Mouse (Mus musculus): ENCODE results near the gene Spata1.
A peak's percentile ranks its signal among the peaks of the same experiment; 100 is the strongest.
"Not testable (repeated sequence)": the region's sequence is repeated elsewhere in the genome, so short reads cannot be mapped to it uniquely, and the experiment has no call there.

The Spata1 gene

DNA sequence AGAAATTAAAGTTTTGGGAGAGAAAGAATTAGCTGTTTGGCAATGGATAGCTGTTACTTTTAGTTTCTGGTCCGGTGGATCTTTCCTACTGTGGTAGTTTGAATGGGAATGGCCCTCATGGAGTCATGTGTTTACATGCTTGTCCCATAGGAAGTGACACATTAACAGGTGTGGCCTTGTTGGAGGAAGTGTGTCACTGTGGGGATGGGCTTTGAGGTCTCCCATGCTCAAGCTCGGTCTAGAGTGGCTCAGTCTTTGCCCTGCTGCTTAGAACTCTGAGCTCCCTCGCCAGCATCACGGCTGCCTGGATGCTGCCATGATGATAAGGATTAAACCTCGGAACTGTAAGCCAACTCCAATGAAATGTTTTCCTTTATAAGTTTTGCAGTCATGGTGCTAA, 48.2 kb downstream of the Spata1 start:
- ATAC-seq (ENCODE audit: low TSS enrichment), result no peak

DNA sequence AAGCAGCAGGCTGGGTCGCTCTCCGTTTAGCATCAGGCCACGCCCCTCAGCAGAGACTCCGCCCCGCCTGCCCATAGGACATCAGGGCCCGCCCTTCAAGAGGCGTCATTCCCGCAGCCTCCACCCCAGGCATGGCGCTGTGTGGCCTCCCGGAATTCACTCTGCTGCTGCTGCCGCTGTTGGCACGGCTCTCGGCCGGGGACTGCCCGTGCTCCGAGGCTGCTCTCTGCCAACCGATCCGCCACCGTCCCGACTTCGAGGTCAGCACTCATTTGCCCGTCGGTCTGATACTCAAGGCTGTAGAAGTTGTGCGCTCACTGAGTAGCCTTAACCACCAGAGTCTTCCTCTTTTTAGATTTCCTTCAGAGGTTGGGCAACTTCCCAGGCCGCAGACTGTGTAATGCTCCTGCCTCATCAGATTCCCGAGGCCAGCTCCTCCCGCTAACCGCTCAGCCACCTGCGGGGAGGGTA, 49.1 kb downstream of the Spata1 start:
- ATAC-seq (ENCODE audit: low TSS enrichment), result peak; percentile 98

- peak; percentile 18 for ATAC-seq (ENCODE audit: low TSS enrichment)
Observed at GRCm38 (mm10) chr3:146449745-146450250, 49.8 kb downstream of the Spata1 start, which contains the start of gene Ctbs. Gene Ctbs (plus strand): TSS chr3:146449795.

DNA sequence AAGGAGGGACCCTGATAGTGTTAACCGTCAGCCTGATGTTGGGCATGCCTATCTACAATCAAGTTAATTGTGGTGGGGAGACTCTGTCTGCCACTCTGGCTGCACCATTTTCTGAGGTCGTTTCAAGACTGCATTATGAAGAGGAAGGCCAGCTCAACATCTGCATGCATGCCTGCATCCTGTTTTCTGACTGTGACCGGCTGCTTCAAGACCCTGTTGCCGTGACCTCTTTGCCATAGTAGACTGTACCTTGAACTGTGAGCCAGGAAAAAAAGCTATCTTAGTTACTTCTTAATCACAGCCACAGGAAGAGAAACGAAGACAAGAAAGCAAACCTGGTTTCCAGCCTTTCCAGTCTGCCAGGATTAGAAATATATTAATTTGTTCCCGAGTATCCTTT, 50.6 kb downstream of the Spata1 start:
- ATAC-seq (ENCODE audit: low TSS enrichment), result no peak

DNA sequence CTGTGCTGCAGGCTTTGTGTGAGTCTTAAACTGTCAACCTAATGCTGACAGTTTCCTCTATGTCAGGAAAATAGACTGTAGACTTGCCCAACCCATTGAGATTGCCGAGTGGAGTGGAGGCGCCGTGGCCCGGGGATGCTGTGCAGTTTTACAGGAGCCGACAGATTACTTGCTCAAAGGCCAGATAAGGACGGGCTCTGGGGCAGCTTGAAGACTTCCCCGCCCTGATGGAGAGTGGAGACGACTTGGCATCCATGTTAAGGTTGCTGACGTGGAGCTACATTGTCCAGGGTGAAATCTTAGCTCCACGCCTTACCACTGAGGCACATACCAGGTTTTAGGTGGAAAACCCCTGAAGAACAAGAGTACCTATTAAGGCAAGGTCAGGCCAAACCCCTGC, 51.2 kb downstream of the Spata1 start:
- ATAC-seq (ENCODE audit: low TSS enrichment), result no peak

GRCm38 (mm10) chr3:146447598-146447997, 52.0 kb downstream of the Spata1 start:
- ATAC-seq (ENCODE audit: low TSS enrichment), result no peak

GRCm38 (mm10) chr3:146447156-146447555, 52.4 kb downstream of the Spata1 start:
- no peak for ATAC-seq (ENCODE audit: low TSS enrichment)

- no peak for ATAC-seq (ENCODE audit: low TSS enrichment)
Observed at GRCm38 (mm10) chr3:146444880-146445279, 54.7 kb downstream of the Spata1 start.

DNA sequence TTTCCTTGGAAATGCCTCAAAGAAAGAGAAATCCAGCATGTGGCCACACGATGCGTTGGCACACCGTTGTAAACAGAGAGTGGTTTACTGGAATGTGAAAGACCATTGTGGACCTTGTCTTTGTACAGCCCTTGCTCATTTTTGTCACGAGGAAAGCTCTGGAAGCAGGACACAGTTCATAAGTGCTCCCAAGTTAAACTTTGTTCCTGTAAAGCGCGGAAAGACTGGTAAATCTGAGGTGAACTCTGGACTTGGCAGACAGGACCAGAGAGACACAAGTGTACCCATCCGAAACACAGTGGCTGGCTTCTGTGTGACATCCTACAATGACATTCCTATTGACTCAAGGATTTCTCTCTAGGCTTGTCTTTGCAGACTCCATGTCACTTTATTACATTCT, 56.2 kb downstream of the Spata1 start:
- ATAC-seq (ENCODE audit: low TSS enrichment), result no peak

DNA sequence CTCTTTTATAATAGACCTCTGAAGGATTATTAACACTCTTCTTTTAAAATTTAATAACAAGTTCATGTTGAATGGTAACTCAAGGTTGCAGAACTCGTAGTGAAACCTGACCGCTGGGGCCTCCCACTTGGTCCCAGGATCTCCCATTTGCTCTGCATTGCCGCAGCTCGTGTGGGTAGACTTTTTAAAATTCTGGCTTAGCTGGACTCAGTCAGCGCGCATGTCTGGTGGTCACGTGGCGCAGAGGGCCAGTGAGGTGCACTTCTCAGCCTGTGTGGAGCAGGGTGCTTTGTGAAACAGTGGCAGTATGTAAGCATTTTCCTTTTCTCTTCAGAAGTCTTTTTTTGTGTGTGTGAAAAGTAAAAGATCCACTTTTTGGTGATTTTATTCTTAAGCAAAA, 56.6 kb downstream of the Spata1 start:
- ATAC-seq (ENCODE audit: low TSS enrichment), result no peak

- no peak for ATAC-seq (ENCODE audit: low TSS enrichment)
Observed at GRCm38 (mm10) chr3:146442484-146442883, 57.1 kb downstream of the Spata1 start.

DNA sequence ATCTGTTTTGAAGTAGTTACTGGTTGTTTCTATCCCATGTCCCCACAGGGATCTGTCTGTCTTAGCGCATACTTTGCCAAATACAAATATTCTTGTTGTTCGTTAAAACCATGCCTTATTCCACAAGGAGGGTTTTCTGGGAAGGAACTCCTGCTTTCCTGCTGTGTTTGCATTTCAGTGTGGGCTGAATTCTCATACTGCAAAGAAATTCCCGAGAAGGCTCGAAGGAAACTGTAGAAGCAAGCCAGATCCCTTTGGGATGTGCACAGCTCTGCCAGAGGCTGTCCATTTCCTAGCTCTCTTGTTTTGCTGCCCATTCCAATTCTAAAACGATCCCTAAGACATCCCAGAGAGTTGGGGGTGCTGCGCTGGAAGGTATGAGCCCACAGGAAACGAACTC, 59.1 kb downstream of the Spata1 start:
- ATAC-seq (ENCODE audit: low TSS enrichment), result peak; percentile 70

DNA sequence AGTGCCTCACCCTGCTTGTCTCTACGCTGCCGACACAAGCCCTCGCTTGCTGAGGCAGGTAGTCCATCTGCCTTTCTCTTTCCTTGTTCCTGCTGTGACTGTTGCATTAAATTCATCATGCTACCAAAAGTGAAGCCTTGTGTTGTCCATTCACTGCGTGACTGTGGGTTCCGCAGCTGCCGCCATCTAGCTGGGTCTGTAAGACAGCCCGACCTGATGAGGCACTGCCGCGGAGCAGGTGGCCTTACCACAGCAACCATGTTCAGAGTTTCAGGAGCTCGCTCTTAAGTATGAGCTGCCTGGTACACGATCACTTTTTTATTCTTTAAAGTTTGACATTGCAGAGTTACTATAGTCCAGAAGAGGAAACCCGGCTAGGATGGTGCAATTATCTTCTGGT, 59.5 kb downstream of the Spata1 start:
- peak; percentile 44 for ATAC-seq (ENCODE audit: low TSS enrichment)

GRCm38 (mm10) chr3:146436114-146436513, 63.4 kb downstream of the Spata1 start:
- no peak for ATAC-seq (ENCODE audit: low TSS enrichment)

- ATAC-seq (ENCODE audit: low TSS enrichment), result no peak
Observed at GRCm38 (mm10) chr3:146435533-146435932, 64.0 kb downstream of the Spata1 start.

GRCm38 (mm10) chr3:146434686-146435085, 64.9 kb downstream of the Spata1 start:
- no peak for ATAC-seq (ENCODE audit: low TSS enrichment)

- ATAC-seq (ENCODE audit: low TSS enrichment), result no peak
Observed at GRCm38 (mm10) chr3:146433681-146434350, 65.7 kb downstream of the Spata1 start.

DNA sequence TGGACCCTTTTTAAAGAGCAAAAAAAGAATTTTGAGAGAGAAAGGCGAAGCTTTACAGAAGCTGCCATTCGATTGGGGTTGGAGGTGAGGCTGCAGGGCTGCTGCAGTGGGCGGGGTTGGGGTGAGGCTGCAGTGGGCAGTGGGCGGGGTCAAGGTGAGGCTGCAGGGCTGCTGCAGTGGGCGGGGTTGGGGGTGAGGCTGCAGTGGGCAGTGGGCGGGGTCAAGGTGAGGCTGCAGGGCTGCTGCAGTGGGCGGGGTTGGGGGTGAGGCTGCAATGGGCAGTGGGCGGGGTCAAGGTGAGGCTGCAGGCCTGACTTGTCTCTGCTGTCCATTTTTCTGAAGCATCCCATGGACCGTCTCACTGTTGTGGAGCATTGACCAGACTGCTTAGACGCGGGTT, 66.5 kb downstream of the Spata1 start:
- not testable (repeated sequence) for ATAC-seq (ENCODE audit: low TSS enrichment)

GRCm38 (mm10) chr3:146426489-146426888, 73.1 kb downstream of the Spata1 start:
- ATAC-seq (ENCODE audit: low TSS enrichment), result no peak

GRCm38 (mm10) chr3:146425902-146426301, 73.7 kb downstream of the Spata1 start:
- peak; percentile 72 for ATAC-seq (ENCODE audit: low TSS enrichment)

DNA sequence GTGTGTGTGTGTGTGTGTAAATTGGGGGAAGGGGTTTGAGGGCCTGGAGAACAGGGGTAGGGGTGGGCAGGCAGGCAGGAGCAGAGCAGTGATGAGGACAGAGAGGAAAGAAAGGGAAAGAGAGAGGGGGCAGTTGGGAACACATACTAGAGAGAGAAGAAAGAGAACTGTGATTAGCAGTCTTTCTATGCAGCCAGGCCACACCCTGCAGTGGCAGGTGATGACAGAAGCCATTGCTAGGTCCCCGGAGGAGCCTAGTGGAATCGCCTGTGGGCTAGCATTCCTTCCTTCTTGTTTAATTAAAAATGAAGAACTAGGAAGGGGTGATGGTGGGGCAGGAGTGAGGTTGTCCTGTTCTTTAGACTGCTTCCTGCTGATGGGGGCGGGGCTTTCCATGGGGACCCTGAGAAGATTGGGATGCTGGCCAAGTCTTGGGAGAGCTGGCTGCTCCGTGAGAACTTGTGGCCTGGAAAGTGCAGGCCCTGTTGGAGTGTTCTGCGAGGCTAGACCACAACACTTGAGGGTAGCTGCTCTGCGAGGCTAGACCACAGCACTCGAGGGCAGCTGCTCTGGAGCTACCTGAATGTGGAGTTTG, 75.2 kb downstream of the Spata1 start:
- no peak for ATAC-seq (ENCODE audit: low TSS enrichment)

DNA sequence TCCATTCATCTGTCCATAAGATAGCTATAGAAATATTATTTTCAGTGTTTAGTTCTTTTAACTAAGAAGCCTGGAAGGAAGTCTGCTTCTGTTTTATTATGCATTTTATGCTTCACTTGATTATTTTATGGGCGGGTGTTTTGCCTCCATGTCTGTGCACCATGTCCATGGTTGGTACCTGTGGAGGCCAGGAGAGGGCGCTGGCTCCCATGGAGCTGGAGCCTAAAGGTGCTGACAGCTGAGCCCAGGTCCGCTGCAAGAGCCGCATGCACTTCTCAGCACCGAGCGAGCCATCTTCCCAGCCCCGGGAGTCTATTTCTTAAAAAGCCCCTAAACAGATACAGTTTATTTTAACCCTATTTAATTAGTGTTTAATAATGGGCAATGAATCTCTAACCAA, 75.8 kb downstream of the Spata1 start:
- no peak for ATAC-seq (ENCODE audit: low TSS enrichment)

GRCm38 (mm10) chr3:146421787-146422186, 77.8 kb downstream of the Spata1 start:
- no peak for ATAC-seq (ENCODE audit: low TSS enrichment)

Data from frontal cortex, adult (tissue).